Mouse (Mus musculus): ENCODE data around the gene C130050O18Rik. TPM values are rescaled to one million over a fixed set of nuclear protein-coding genes. Genes with fewer than 3 reads are reported as not detected.
A peak's percentile ranks its signal among the peaks of the same experiment; 100 is the strongest.

C130050O18Rik gene
- total RNA-seq, 1 experiment, result 0.49 TPM

DNA sequence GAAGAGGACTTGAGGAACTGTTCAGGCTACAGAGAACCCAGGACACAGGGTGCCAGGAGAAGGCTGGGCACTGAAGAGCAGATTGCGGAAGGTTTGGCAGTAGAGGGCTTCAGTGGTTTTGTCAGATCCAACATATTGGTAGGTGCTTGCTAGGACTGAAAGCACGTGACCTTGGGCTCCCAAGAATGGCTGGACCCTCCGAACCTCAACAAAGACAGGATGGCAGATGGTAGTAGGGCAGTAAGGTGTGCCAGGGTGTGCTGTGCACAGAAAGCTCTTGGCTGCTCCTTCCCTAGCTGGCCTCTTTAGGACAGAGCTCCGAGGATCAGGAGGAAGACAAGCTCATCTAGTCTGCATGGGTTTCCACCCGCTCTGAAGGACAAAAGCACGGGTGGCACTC lies 6.0 kb downstream of the C130050O18Rik start:
- H3K9me3 ChIP-seq (ENCODE audit: control insufficient read depth, insufficient read depth, low read depth, low read length), result no peaks in the 10 kb centered on the region
- no peak overlapping the region for H3K9ac ChIP-seq (ENCODE audit: insufficient read depth, low read depth, low read length, poor library complexity, severe bottlenecking)
- in situ Hi-C loops (cut with MboI; ENCODE audit: low sequenced_read_pairs in 2 of 2, unreplicated experiment in 2 of 2), result no loop called here
- TF ChIP-seq MAFK (IDR thresholded peaks at IDR 0.05; ENCODE audit: insufficient read depth, low read depth, low read length) (no peak), ZNF384 (IDR thresholded peaks at IDR 0.05; ENCODE audit: low read depth, low read length) (no peak), ZC3H11A (IDR thresholded peaks at IDR 0.05; ENCODE audit: borderline replicate concordance, low read depth, low read length) (no peak), HCFC1 (IDR thresholded peaks at IDR 0.05; ENCODE audit: borderline replicate concordance, insufficient read depth, low read length) (no peak)
- no peak overlapping the region for H3K4me3 ChIP-seq (ENCODE audit: insufficient read depth in 1 of 2, low read depth in 1 of 2, low read length in 2 of 2, poor library complexity in 1 of 2, severe bottlenecking in 1 of 2)
- no peak overlapping the region for H3K27ac ChIP-seq (ENCODE audit: insufficient read depth, low read depth, low read length, poor library complexity, severe bottlenecking)
- no peak for DNase-seq (ENCODE audit: low read depth, low spot score)
- H3K4me1 ChIP-seq (ENCODE audit: control insufficient read depth in 2 of 2, insufficient read depth in 2 of 2, low read length in 2 of 2, poor library complexity in 1 of 2), result no peaks in the 10 kb centered on the region
- peaks cover 16% of the 10 kb centered on the region for H3K36me3 ChIP-seq (ENCODE audit: control insufficient read depth, insufficient read depth, low read length, poor library complexity, severe bottlenecking)

DNA sequence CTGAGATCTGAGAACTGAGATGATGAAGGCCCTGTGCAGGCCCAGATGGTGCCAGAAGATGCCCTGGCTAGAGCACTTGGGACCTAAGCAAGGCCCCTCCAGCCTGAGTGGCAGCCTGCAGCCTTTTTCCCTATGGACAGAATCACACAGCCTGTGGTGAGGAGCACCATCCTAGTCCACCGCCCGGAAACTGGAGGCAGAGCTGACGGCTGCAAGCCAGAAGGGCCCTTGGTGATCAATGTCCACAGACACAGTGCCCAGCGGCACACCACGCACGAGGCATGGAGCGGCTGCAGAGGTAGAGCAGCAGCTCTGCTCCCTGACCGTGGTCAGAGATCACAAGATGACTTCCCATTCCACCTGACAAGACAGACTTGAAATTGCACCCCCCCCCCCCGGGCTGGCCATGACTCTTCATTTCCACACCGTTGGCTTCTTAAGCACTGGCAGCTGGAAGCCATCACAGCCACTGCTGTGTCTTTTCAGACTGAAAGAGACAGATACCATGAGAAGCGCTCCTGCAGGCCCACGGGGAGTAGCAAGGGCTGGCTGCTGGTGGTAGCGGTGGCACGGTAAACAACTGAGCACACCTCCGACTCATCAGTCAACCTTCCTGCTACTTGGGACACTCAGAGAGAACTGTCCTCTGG lies 6.7 kb downstream of the C130050O18Rik start:
- no peak for TF ChIP-seq MAFK (IDR thresholded peaks at IDR 0.05; ENCODE audit: insufficient read depth, low read depth, low read length)
- no peak for TF ChIP-seq ZC3H11A (IDR thresholded peaks at IDR 0.05; ENCODE audit: borderline replicate concordance, low read depth, low read length)
- no peak for TF ChIP-seq CHD2 (IDR thresholded peaks at IDR 0.05; ENCODE audit: low read depth, low read length)
- TF ChIP-seq ZNF384 (IDR thresholded peaks at IDR 0.05; ENCODE audit: low read depth, low read length), result no peak
- no peak for TF ChIP-seq HCFC1 (IDR thresholded peaks at IDR 0.05; ENCODE audit: borderline replicate concordance, insufficient read depth, low read length)
- H3K4me1 ChIP-seq (ENCODE audit: control insufficient read depth in 2 of 2, insufficient read depth in 2 of 2, low read length in 2 of 2, poor library complexity in 1 of 2), result no peaks in the 10 kb centered on the region
- in situ Hi-C loops (cut with MboI; ENCODE audit: low sequenced_read_pairs in 2 of 2, unreplicated experiment in 2 of 2), result no loop called here

DNA sequence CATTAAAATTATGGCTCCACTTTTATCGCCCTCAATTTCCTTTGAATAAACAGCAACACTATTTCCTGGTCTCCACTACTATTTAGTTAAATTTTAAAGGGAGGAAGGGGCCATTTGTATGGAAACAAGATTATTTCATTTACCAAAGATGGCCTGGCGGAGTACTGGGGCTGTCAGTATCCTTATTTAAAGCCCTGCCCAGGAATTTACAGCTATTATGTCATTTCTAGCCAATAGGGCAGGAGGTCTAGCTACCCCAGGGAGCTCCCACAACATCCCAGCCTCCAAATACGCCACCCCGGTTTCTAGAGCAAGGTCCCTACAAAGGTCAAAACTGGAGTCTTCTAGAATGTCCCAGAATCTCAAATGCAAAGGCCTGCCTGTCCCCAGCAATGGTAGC lies 8.5 kb downstream of the C130050O18Rik start:
- no peak overlapping the region for H3K4me3 ChIP-seq (ENCODE audit: insufficient read depth in 1 of 2, low read depth in 1 of 2, low read length in 2 of 2, poor library complexity in 1 of 2, severe bottlenecking in 1 of 2)
- no peaks in the 10 kb centered on the region for H3K9me3 ChIP-seq (ENCODE audit: control insufficient read depth, insufficient read depth, low read depth, low read length)
- no peak for TF ChIP-seq ZC3H11A (IDR thresholded peaks at IDR 0.05; ENCODE audit: borderline replicate concordance, low read depth, low read length)
- H3K36me3 ChIP-seq (ENCODE audit: control insufficient read depth, insufficient read depth, low read length, poor library complexity, severe bottlenecking), result peaks cover 15% of the 10 kb centered on the region
- no peak overlapping the region for H3K27ac ChIP-seq (ENCODE audit: insufficient read depth, low read depth, low read length, poor library complexity, severe bottlenecking)
- no peak for DNase-seq (ENCODE audit: low read depth, low spot score)
- peaks cover 0 to 1% of the 10 kb centered on the region in 2 experiments; a peak in 1 of 4 replicates for H3K4me1 ChIP-seq (ENCODE audit: control insufficient read depth in 2 of 2, insufficient read depth in 2 of 2, low read length in 2 of 2, poor library complexity in 1 of 2)
- in situ Hi-C loops (cut with MboI; ENCODE audit: low sequenced_read_pairs in 2 of 2, unreplicated experiment in 2 of 2), result no loop called here
- no peak overlapping the region for H3K9ac ChIP-seq (ENCODE audit: insufficient read depth, low read depth, low read length, poor library complexity, severe bottlenecking)

More for the DNA sequence above, 6.7 kb downstream of the C130050O18Rik start:
- Histone ChIP-seq H3K36me3 (ENCODE audit: control insufficient read depth, insufficient read depth, low read length, poor library complexity, severe bottlenecking) (peaks cover 16% of the 10 kb centered on the region), H3K4me3 (ENCODE audit: insufficient read depth in 1 of 2, low read depth in 1 of 2, low read length in 2 of 2, poor library complexity in 1 of 2, severe bottlenecking in 1 of 2) (no peak overlapping the region), H3K9ac (ENCODE audit: insufficient read depth, low read depth, low read length, poor library complexity, severe bottlenecking) (no peak overlapping the region), H3K9me3 (ENCODE audit: control insufficient read depth, insufficient read depth, low read depth, low read length) (no peaks in the 10 kb centered on the region), H3K27ac (ENCODE audit: insufficient read depth, low read depth, low read length, poor library complexity, severe bottlenecking) (no peak overlapping the region)
- no peak for DNase-seq (ENCODE audit: low read depth, low spot score)

DNA sequence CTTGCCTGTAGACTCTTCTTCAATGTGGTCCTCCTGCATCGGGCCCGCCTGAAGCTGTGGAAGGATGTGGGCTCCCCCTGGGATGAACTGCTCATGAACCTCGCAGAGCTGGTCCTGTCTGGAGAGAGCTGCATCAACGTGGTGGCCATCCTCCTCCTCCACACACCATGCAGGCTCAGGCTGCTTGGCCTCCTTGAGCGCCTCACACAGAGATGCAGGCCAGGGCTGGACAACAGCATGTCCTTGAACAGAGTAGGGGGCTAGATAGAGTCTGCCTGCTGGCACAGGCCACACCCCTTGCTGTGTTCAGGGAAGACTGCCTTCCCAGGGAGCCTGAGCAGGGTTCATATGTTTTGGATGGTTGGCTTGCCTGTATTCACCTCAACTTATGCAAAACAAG lies 9.9 kb downstream of the C130050O18Rik start:
- peaks cover 14% of the 10 kb centered on the region for H3K36me3 ChIP-seq (ENCODE audit: control insufficient read depth, insufficient read depth, low read length, poor library complexity, severe bottlenecking)
- H3K4me1 ChIP-seq (ENCODE audit: control insufficient read depth in 2 of 2, insufficient read depth in 2 of 2, low read length in 2 of 2, poor library complexity in 1 of 2), result peaks cover 0 to 4% of the 10 kb centered on the region in 2 experiments; a peak in 1 of 4 replicates
- DNase-seq (ENCODE audit: low read depth, low spot score), result no peak
- in situ Hi-C loops (cut with MboI; ENCODE audit: low sequenced_read_pairs in 2 of 2, unreplicated experiment in 2 of 2), result no loop called here
- no peaks in the 10 kb centered on the region for H3K9me3 ChIP-seq (ENCODE audit: control insufficient read depth, insufficient read depth, low read depth, low read length)
- TF ChIP-seq HCFC1 (IDR thresholded peaks at IDR 0.05; ENCODE audit: borderline replicate concordance, insufficient read depth, low read length) (no peak), MAFK (IDR thresholded peaks at IDR 0.05; ENCODE audit: insufficient read depth, low read depth, low read length) (no peak), ZC3H11A (IDR thresholded peaks at IDR 0.05; ENCODE audit: borderline replicate concordance, low read depth, low read length) (no peak), ZNF384 (IDR thresholded peaks at IDR 0.05; ENCODE audit: low read depth, low read length) (no peak), CHD2 (IDR thresholded peaks at IDR 0.05; ENCODE audit: low read depth, low read length) (no peak)
- no peak overlapping the region for H3K27ac ChIP-seq (ENCODE audit: insufficient read depth, low read depth, low read length, poor library complexity, severe bottlenecking)
- no peak overlapping the region for H3K9ac ChIP-seq (ENCODE audit: insufficient read depth, low read depth, low read length, poor library complexity, severe bottlenecking)
- H3K4me3 ChIP-seq (ENCODE audit: insufficient read depth in 1 of 2, low read depth in 1 of 2, low read length in 2 of 2, poor library complexity in 1 of 2, severe bottlenecking in 1 of 2), result no peak overlapping the region

DNA sequence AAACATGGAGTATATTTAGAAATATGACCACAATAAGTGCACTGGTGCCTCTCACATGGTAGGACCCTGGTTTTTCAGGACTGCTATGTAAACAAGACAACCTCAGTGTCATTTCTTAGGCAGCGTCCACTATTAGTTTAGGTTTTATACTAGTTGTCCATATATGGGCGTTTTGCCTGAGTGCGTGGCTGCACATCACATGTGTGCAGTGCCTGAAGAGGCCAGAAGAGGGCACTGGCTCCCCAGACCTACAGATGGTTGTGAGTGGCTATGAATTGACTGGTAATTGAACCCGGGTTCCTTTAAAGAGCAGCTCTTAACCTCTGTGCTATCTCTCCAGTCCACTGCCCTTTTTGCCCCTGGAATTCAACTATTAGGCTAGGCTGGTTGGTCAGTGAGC lies 11.9 kb downstream of the C130050O18Rik start:
- no peak overlapping the region for H3K27ac ChIP-seq (ENCODE audit: insufficient read depth, low read depth, low read length, poor library complexity, severe bottlenecking)
- peaks cover 14% of the 10 kb centered on the region for H3K36me3 ChIP-seq (ENCODE audit: control insufficient read depth, insufficient read depth, low read length, poor library complexity, severe bottlenecking)
- peak; percentile 61 for DNase-seq (ENCODE audit: low read depth, low spot score)
- no peak overlapping the region for H3K4me3 ChIP-seq (ENCODE audit: insufficient read depth in 1 of 2, low read depth in 1 of 2, low read length in 2 of 2, poor library complexity in 1 of 2, severe bottlenecking in 1 of 2)
- TF ChIP-seq ZNF384 (IDR thresholded peaks at IDR 0.05; ENCODE audit: low read depth, low read length) (no peak), MAFK (IDR thresholded peaks at IDR 0.05; ENCODE audit: insufficient read depth, low read depth, low read length) (no peak)
- in situ Hi-C loops (cut with MboI; ENCODE audit: low sequenced_read_pairs in 2 of 2, unreplicated experiment in 2 of 2), result no loop called here
- no peaks in the 10 kb centered on the region for H3K9me3 ChIP-seq (ENCODE audit: control insufficient read depth, insufficient read depth, low read depth, low read length)
- peaks cover 0 to 4% of the 10 kb centered on the region in 2 experiments; a peak in 1 of 4 replicates for H3K4me1 ChIP-seq (ENCODE audit: control insufficient read depth in 2 of 2, insufficient read depth in 2 of 2, low read length in 2 of 2, poor library complexity in 1 of 2)
- no peak overlapping the region for H3K9ac ChIP-seq (ENCODE audit: insufficient read depth, low read depth, low read length, poor library complexity, severe bottlenecking)
